ENCODE assay signal across 20 mouse cellular contexts in genomic region chr1:193946953-193947586, GRCm38 (mm10).
"Had no signal": no experiment of that assay in that cellular context is flagged by ENCODE, and none has a peak within 500 bp of the region (broad histone marks: within the 10 kb centered on the region; RNA-seq: fewer than 3 reads in every experiment).

No protein-coding gene starts in this region.

- H3K4me1 ChIP-seq: liver, embryonic 15.5 days; lung, embryonic 15.5 days; megakaryocyte, embryonic 14.5 days; midbrain, embryonic 13.5 days; midbrain, embryonic 15.5 days had no signal

- H3K4me3 ChIP-seq: liver, embryonic 15.5 days; lung, embryonic 15.5 days; megakaryocyte, embryonic 14.5 days; midbrain, embryonic 13.5 days; midbrain, embryonic 15.5 days had no signal

- H3K9me3 ChIP-seq: liver, embryonic 15.5 days; lung, embryonic 15.5 days; megakaryocyte, embryonic 14.5 days; midbrain, embryonic 13.5 days; midbrain, embryonic 15.5 days had no signal

- H3K4me2 ChIP-seq: liver, embryonic 15.5 days; lung, embryonic 15.5 days; midbrain, embryonic 11.5 days; midbrain, embryonic 13.5 days; midbrain, embryonic 15.5 days had no signal

- H3K36me3 ChIP-seq: liver, embryonic 15.5 days; lung, embryonic 15.5 days; midbrain, embryonic 13.5 days; midbrain, embryonic 15.5 days had no signal

- H3K27me3 ChIP-seq: liver, embryonic 15.5 days; lung, embryonic 15.5 days; megakaryocyte, embryonic 14.5 days; midbrain, embryonic 13.5 days; midbrain, embryonic 15.5 days had no signal

- H3K27ac ChIP-seq: liver, embryonic 15.5 days; lung, embryonic 15.5 days; macrophage; midbrain, embryonic 13.5 days; midbrain, embryonic 15.5 days had no signal

- H3K9ac ChIP-seq: liver, embryonic 15.5 days; liver, postnatal 0 days; lung, embryonic 15.5 days; midbrain, embryonic 13.5 days; midbrain, embryonic 15.5 days had no signal

- ATAC-seq: liver, postnatal 0 days; lung, postnatal 0 days; midbrain, embryonic 13.5 days; midbrain, embryonic 15.5 days had no signal

- DNase-seq: liver, postnatal 0 days; lung, adult 2 months; lung, postnatal 14 days; lung, postnatal 36 days; retina, postnatal 1 day; right cerebral cortex, adult 18-20 months; right cerebral cortex, postnatal 25 days; right cerebral cortex, postnatal 4 days; spleen, adult 18-20 months; thymus, adult 18-20 months; thymus, postnatal 14 days; thymus, postnatal 36 days had no signal
